Mouse (Mus musculus) MEL (cell line): ENCODE measurements around the gene Ndufb10. TPM values are rescaled to one million over a fixed set of nuclear protein-coding genes. Genes with fewer than 3 reads are reported as not detected.
A peak's percentile ranks its signal among the peaks of the same experiment; 100 is the strongest.

Experiments
- DNase-seq: peaks from one replicate; pipeline ENCODE4 v3.0.0; 2011; ENCODE audit warnings: low read depth, low spot score
- H3K27ac ChIP-seq: 2 replicates; pipeline ENCODE4 v1.5.1; 2012; ENCODE audit warnings: low read depth, mild to moderate bottlenecking, control low read depth, low read length, moderate library complexity; ENCODE audit not compliant: control insufficient read depth
- H3K27me3 ChIP-seq, 2 experiments: fragments of 150-350 bp in 1 of 2; sonication (generic) in 1 of 2; 2 replicates each; pipeline ENCODE4 v1.6.1; 2012; ENCODE audit warnings: low read length in 2 of 2, mild to moderate bottlenecking in 2 of 2, improper control_type of control experiment in 1 of 2, moderate library complexity in 1 of 2; ENCODE audit not compliant: insufficient read depth in 2 of 2, control insufficient read depth in 1 of 2
- H3K36me3 ChIP-seq, 2 experiments: 2 replicates each; pipeline ENCODE4 v1.6.1; 2012 to 2014; ENCODE audit warnings: low read length in 2 of 2, improper control_type of control experiment in 1 of 2, inconsistent platforms in 1 of 2, mild to moderate bottlenecking in 1 of 2; ENCODE audit not compliant: insufficient read depth in 2 of 2, control insufficient read depth in 1 of 2
- H3K4me1 ChIP-seq, 2 experiments: fragments of 150-350 bp in 1 of 2; sonication (generic) in 1 of 2; 2 replicates each; pipeline ENCODE4 v1.6.1; 2012; ENCODE audit warnings: low read length in 2 of 2, improper control_type of control experiment in 1 of 2, mild to moderate bottlenecking in 1 of 2; ENCODE audit not compliant: insufficient read depth in 2 of 2, control insufficient read depth in 1 of 2
- H3K4me3 ChIP-seq, 2 experiments: fragments of 150-350 bp in 1 of 2; sonication (generic) in 1 of 2; 2 replicates each; pipeline ENCODE4 v1.5.1; 2012; ENCODE audit warnings: low read depth in 2 of 2, low read length in 2 of 2, mild to moderate bottlenecking in 2 of 2, moderate library complexity in 2 of 2, control low read depth in 1 of 2, improper control_type of control experiment in 1 of 2; ENCODE audit not compliant: control insufficient read depth in 1 of 2, insufficient read depth in 1 of 2
- H3K79me2 ChIP-seq: 2 replicates; pipeline ENCODE4 v1.6.1; 2012; ENCODE audit warnings: mild to moderate bottlenecking, low read length, moderate library complexity; ENCODE audit not compliant: control insufficient read depth, poor library complexity, insufficient read depth
- H3K9ac ChIP-seq: 2 replicates; pipeline ENCODE4 v1.6.1; 2012; ENCODE audit warnings: low read depth, mild to moderate bottlenecking, control low read depth, low read length, moderate library complexity; ENCODE audit not compliant: control insufficient read depth, poor library complexity, severe bottlenecking
- H3K9me3 ChIP-seq: fragments of 150-350 bp; sonication (generic); replicated peaks from 2 replicates; pipeline ENCODE4 v1.6.1; 2012; ENCODE audit warnings: mild to moderate bottlenecking, low read length, improper control_type of control experiment, moderate library complexity; ENCODE audit not compliant: insufficient read depth
- BHLHE40 ChIP-seq: IDR thresholded peaks from 2 replicates; pipeline ENCODE4 v1.6.1; 2012; ENCODE audit warnings: low read depth, mild to moderate bottlenecking, inconsistent platforms, low read length, improper control_type of control experiment, borderline replicate concordance
- CHD1 ChIP-seq: IDR thresholded peaks from 2 replicates; pipeline ENCODE4 v1.6.1; 2012; ENCODE audit warnings: low read depth, mild to moderate bottlenecking, inconsistent platforms, low read length, improper control_type of control experiment
- CHD2 ChIP-seq: IDR thresholded peaks from 2 replicates; pipeline ENCODE4 v1.6.1; 2011; ENCODE audit warnings: low read length, improper control_type of control experiment
- CTCF ChIP-seq, 3 experiments: IDR thresholded peaks in 2 of 3; conservative IDR thresholded peaks in 1 of 3; 2 replicates each; pipeline ENCODE4 v1.5.1; 2011 to 2012; ENCODE audit warnings: low read length in 3 of 3, low read depth in 2 of 3, mild to moderate bottlenecking in 2 of 3, improper control_type of control experiment in 1 of 3, inconsistent platforms in 1 of 3, mixed read lengths in 1 of 3, moderate library complexity in 1 of 3; ENCODE audit not compliant: control insufficient read depth in 1 of 3, insufficient read depth in 1 of 3, poor library complexity in 1 of 3, severe bottlenecking in 1 of 3
- E2F4 ChIP-seq: IDR thresholded peaks from 2 replicates; pipeline ENCODE4 v1.6.1; 2011; ENCODE audit warnings: low read depth, low read length, improper control_type of control experiment, borderline replicate concordance
- ELF1 ChIP-seq: IDR thresholded peaks from 2 replicates; pipeline ENCODE4 v1.6.1; 2014; ENCODE audit warnings: low read depth, mild to moderate bottlenecking, inconsistent platforms, low read length, improper control_type of control experiment, moderate library complexity
- ETS1 ChIP-seq: IDR thresholded peaks from 2 replicates; pipeline ENCODE4 v1.6.1; 2012; ENCODE audit warnings: low read depth, mild to moderate bottlenecking, inconsistent platforms, low read length, improper control_type of control experiment, moderate library complexity
- GABPA ChIP-seq: IDR thresholded peaks from 2 replicates; pipeline ENCODE4 v1.6.1; 2012; ENCODE audit warnings: low read depth, mild to moderate bottlenecking, inconsistent platforms, low read length, improper control_type of control experiment, moderate library complexity
- JUND ChIP-seq: IDR thresholded peaks from 2 replicates; pipeline ENCODE4 v1.6.1; 2011; ENCODE audit warnings: low read depth, mild to moderate bottlenecking, improper control_type of control experiment, low read length
- KAT2A ChIP-seq: conservative IDR thresholded peaks from 2 replicates; pipeline ENCODE4 v1.6.1; 2012; ENCODE audit warnings: low read depth, low read length, improper control_type of control experiment, inconsistent platforms
- MAFK ChIP-seq: IDR thresholded peaks from 2 replicates; pipeline ENCODE4 v1.6.1; 2011; ENCODE audit warnings: low read depth, mild to moderate bottlenecking, low read length, improper control_type of control experiment, borderline replicate concordance
- MAX ChIP-seq: IDR thresholded peaks from 2 replicates; pipeline ENCODE4 v1.6.1; 2011; ENCODE audit warnings: low read length, improper control_type of control experiment
- MAZ ChIP-seq: IDR thresholded peaks from 2 replicates; pipeline ENCODE4 v1.6.1; 2012; ENCODE audit warnings: low read depth, mild to moderate bottlenecking, inconsistent platforms, low read length, improper control_type of control experiment
- MEF2A ChIP-seq: IDR thresholded peaks from 2 replicates; pipeline ENCODE4 v1.6.1; 2014; ENCODE audit warnings: low read depth, mild to moderate bottlenecking, inconsistent platforms, low read length, improper control_type of control experiment; ENCODE audit not compliant: poor library complexity, insufficient replicate concordance, severe bottlenecking; ENCODE audit errors: extremely low read depth
- MXI1 ChIP-seq: IDR thresholded peaks from 2 replicates; pipeline ENCODE4 v1.6.1; 2011; ENCODE audit warnings: mild to moderate bottlenecking, low read depth, low read length, improper control_type of control experiment
- MYB ChIP-seq: IDR thresholded peaks from 2 replicates; pipeline ENCODE4 v1.6.1; 2011; ENCODE audit warnings: mild to moderate bottlenecking, low read depth, low read length, improper control_type of control experiment
- MYC ChIP-seq: IDR thresholded peaks from 2 replicates; pipeline ENCODE4 v1.6.1; 2011; ENCODE audit warnings: low read depth, mild to moderate bottlenecking, low read length, improper control_type of control experiment, moderate library complexity
- NELFE ChIP-seq: IDR thresholded peaks from 2 replicates; pipeline ENCODE4 v1.6.1; 2011; ENCODE audit warnings: low read depth, low read length, improper control_type of control experiment
- POLR2A ChIP-seq, 2 experiments: IDR thresholded peaks; 2 replicates each; pipeline ENCODE4 v1.6.1; 2011 to 2012; ENCODE audit warnings: low read length in 2 of 2, mild to moderate bottlenecking in 2 of 2, control low read depth in 1 of 2, improper control_type of control experiment in 1 of 2, low read depth in 1 of 2, moderate library complexity in 1 of 2; ENCODE audit not compliant: control insufficient read depth in 1 of 2, insufficient read depth in 1 of 2, poor library complexity in 1 of 2
- RCOR1 ChIP-seq: IDR thresholded peaks from 2 replicates; pipeline ENCODE4 v1.6.1; 2012; ENCODE audit warnings: low read depth, mild to moderate bottlenecking, inconsistent platforms, low read length, improper control_type of control experiment
- SIN3A ChIP-seq: IDR thresholded peaks from 2 replicates; pipeline ENCODE4 v1.6.1; 2012; ENCODE audit warnings: low read length, improper control_type of control experiment, inconsistent platforms
- TAL1 ChIP-seq: IDR thresholded peaks from 2 replicates; pipeline ENCODE4 v1.6.1; 2012; ENCODE audit warnings: mild to moderate bottlenecking, inconsistent platforms, low read length, moderate library complexity, mixed read lengths
- TBP ChIP-seq: IDR thresholded peaks from 2 replicates; pipeline ENCODE4 v1.8.0; 2011; ENCODE audit warnings: low read depth, low read length, improper control_type of control experiment
- TCF12 ChIP-seq: IDR thresholded peaks from 2 replicates; pipeline ENCODE4 v1.6.1; 2014; ENCODE audit warnings: low read depth, mild to moderate bottlenecking, inconsistent platforms, low read length, improper control_type of control experiment, moderate library complexity
- USF1 ChIP-seq: IDR thresholded peaks from 2 replicates; pipeline ENCODE4 v1.6.1; 2014; ENCODE audit warnings: low read depth, mild to moderate bottlenecking, inconsistent platforms, low read length, improper control_type of control experiment, moderate library complexity
- ZC3H11A ChIP-seq: IDR thresholded peaks from 2 replicates; pipeline ENCODE4 v1.6.1; 2012; ENCODE audit warnings: low read depth, mild to moderate bottlenecking, inconsistent platforms, low read length, improper control_type of control experiment
- ZMIZ1 ChIP-seq: IDR thresholded peaks from 2 replicates; pipeline ENCODE4 v1.6.1; 2012; ENCODE audit warnings: low read depth, mild to moderate bottlenecking, inconsistent platforms, low read length, improper control_type of control experiment, moderate library complexity
- ZNF384 ChIP-seq: IDR thresholded peaks from 2 replicates; pipeline ENCODE4 v1.6.1; 2012; ENCODE audit warnings: low read depth, mild to moderate bottlenecking, inconsistent platforms, low read length, improper control_type of control experiment
- polyA plus RNA-seq, 2 experiments: library from polyadenylated mRNA; stranded (reverse) in 1 of 2; unstranded in 1 of 2; fragments of >175 nt in 1 of 2; fragments of >200 nt in 1 of 2; gene quantifications; 2 replicates each; pipeline versions ENCODE4 v1.2.1 to v1.2.4; 2012; ENCODE audit warnings: low replicate concordance in 2 of 2, low read depth in 1 of 2; ENCODE audit not compliant: insufficient read length in 2 of 2, insufficient read depth in 1 of 2, missing spikeins in 1 of 2
- total RNA-seq: library from RNA; depleted of rRNA; stranded (reverse); fragments of 300-350 nt; gene quantifications from 2 replicates; pipeline ENCODE4 v1.2.3, GENCODE M21; 2012

Ndufb10 gene
- total and polyA plus RNA-seq, 3 experiments, result 230 to 292 TPM; not detected in 1

GRCm38 (mm10) chr17:24707801-24708425 is 16.4 kb downstream of the Ndufb10 start:
- Histone ChIP-seq H3K4me3 (peak overlapping the region; percentile 89 to 100), H3K36me3 (peaks cover 0 to 5% of the 10 kb centered on the region in 2 experiments; a peak in 2 of 4 replicates), H3K4me1 (peaks cover 0 to 2% of the 10 kb centered on the region in 2 experiments; a peak in 1 of 4 replicates), H3K27me3 (no peaks in the 10 kb centered on the region), H3K79me2 (peaks cover 7% of the 10 kb centered on the region), H3K27ac (peak overlapping the region; percentile 75), H3K9ac (peak overlapping the region; percentile 85), H3K9me3 (no peaks in the 10 kb centered on the region)
- TF ChIP-seq CHD2, result no peak
- TF ChIP-seq POLR2A (IDR thresholded peaks at IDR 0.05; ENCODE audit: control insufficient read depth in 1 of 2, insufficient read depth in 1 of 2, low read depth in 1 of 2, low read length in 2 of 2, poor library complexity in 1 of 2), result peak in 1 of 2 experiments; percentile 13; a peak in 1 of 4 replicates
- no peak for TF ChIP-seq NELFE
- no peak for TF ChIP-seq MXI1
- no peak for TF ChIP-seq MEF2A
- TF ChIP-seq ZMIZ1, result no peak
- TF ChIP-seq ELF1, result no peak
- TF ChIP-seq TCF12, result no peak
- TF ChIP-seq SIN3A, result no peak
- no peak for TF ChIP-seq GABPA
- no peak for TF ChIP-seq CTCF (IDR thresholded peaks at IDR 0.05 in 2 of 3, conservative IDR thresholded peaks at IDR 0.05 in 1 of 3; ENCODE audit: control insufficient read depth in 1 of 3, insufficient read depth in 1 of 3, low read depth in 2 of 3, low read length in 3 of 3, poor library complexity in 1 of 3, severe bottlenecking in 1 of 3)
- no peak for TF ChIP-seq MAX
- TF ChIP-seq TBP, result 0 out of 2 replicates have a peak, but pooled peaks have one; percentile 4
- TF ChIP-seq BHLHE40, result no peak
- DNase-seq, result peak; percentile 70

GRCm38 (mm10) chr17:24706982-24707800 is 17.1 kb downstream of the Ndufb10 start, which contains the start of gene Tbl3:
TSS of gene Tbl3 (minus strand) at chr17:24707660.
- DNase-seq, result peak; percentile 96
- Histone ChIP-seq H3K79me2 (peaks cover 7% of the 10 kb centered on the region), H3K27me3 (no peaks in the 10 kb centered on the region), H3K9me3 (no peaks in the 10 kb centered on the region), H3K9ac (peak within 1 kb of the TSS; percentile 85), H3K4me1 (peaks cover 0 to 2% of the 10 kb centered on the region in 2 experiments; a peak in 1 of 4 replicates), H3K4me3 (peak within 1 kb of the TSS; percentile 89 to 100), H3K27ac (peak within 1 kb of the TSS; percentile 88), H3K36me3 (peaks cover 0 to 5% of the 10 kb centered on the region in 2 experiments; a peak in 2 of 4 replicates)
- TF ChIP-seq USF1, result no peak
- peak; percentile 70; the same call in 1 of the 2 replicates for TF ChIP-seq MAZ
- TF ChIP-seq CHD2, result no peak
- TF ChIP-seq BHLHE40, result 0 out of 2 replicates have a peak, but pooled peaks have one; percentile 7
- no peak for TF ChIP-seq ZC3H11A
- no peak; the same call in 1 of the 2 replicates for TF ChIP-seq KAT2A
- no peak for TF ChIP-seq ZNF384
- peak; percentile 89 for TF ChIP-seq MAX
- no peak for TF ChIP-seq MAFK
- TF ChIP-seq TAL1, result peak; percentile 87
- peak; percentile 59; the same call in 1 of the 2 replicates for TF ChIP-seq RCOR1
- peak; percentile 26; the same call in 1 of the 2 replicates for TF ChIP-seq MYB
- TF ChIP-seq JUND, result no peak
- TF ChIP-seq CHD1, result no peak
- no peak for TF ChIP-seq E2F4
- peak; percentile 69 for TF ChIP-seq MYC
- TF ChIP-seq MEF2A, result no peak
- no peak for TF ChIP-seq CTCF (IDR thresholded peaks at IDR 0.05 in 2 of 3, conservative IDR thresholded peaks at IDR 0.05 in 1 of 3; ENCODE audit: control insufficient read depth in 1 of 3, insufficient read depth in 1 of 3, low read depth in 2 of 3, low read length in 3 of 3, poor library complexity in 1 of 3, severe bottlenecking in 1 of 3)
- peak; percentile 79 for TF ChIP-seq ZMIZ1
- peak; percentile 79 for TF ChIP-seq TBP
- peak; percentile 70 for TF ChIP-seq ETS1
